Mouse (Mus musculus) liver, embryonic 16.5 days (tissue): ENCODE results near the gene Atg9b. TPM values are rescaled to one million over a fixed set of nuclear protein-coding genes. Genes with fewer than 3 reads are reported as not detected.
A peak's percentile ranks its signal among the peaks of the same experiment; 100 is the strongest.

ENCODE experiments used
- ATAC-seq: fragments of 200-750 bp; cut with Nextera tagmentation; 2 replicates; pipeline ENCODE4 v1.8.0; 2017; ENCODE audit warnings: low read depth, mild to moderate bottlenecking, moderate number of reproducible peaks, moderate library complexity
- H3K27ac ChIP-seq: fragments of 300-500 bp; sonication (generic); 2 replicates; pipeline ENCODE4 v1.5.1; 2014; ENCODE audit warnings: mild to moderate bottlenecking, low read length
- H3K27me3 ChIP-seq: fragments of 300-500 bp; sonication (generic); 2 replicates; pipeline ENCODE4 v1.6.1; 2014; ENCODE audit warnings: low read depth, low read length, mixed read lengths; ENCODE audit not compliant: control insufficient read depth, insufficient read depth
- H3K36me3 ChIP-seq: fragments of 300-500 bp; sonication (generic); 2 replicates; pipeline ENCODE4 v1.6.1; 2014; ENCODE audit warnings: mild to moderate bottlenecking; ENCODE audit not compliant: control insufficient read depth, insufficient read depth
- H3K4me1 ChIP-seq: fragments of 300-500 bp; sonication (generic); 2 replicates; pipeline ENCODE4 v1.6.1; 2014; ENCODE audit warnings: low read depth, low read length, mixed read lengths; ENCODE audit not compliant: control insufficient read depth
- H3K4me2 ChIP-seq: fragments of 300-500 bp; sonication (generic); 2 replicates; pipeline ENCODE4 v1.6.1; 2014; ENCODE audit warnings: low read depth, low read length, mixed read lengths
- H3K4me3 ChIP-seq: fragments of 300-500 bp; sonication (generic); 2 replicates; pipeline ENCODE4 v1.5.1; 2014; ENCODE audit warnings: low read depth, mild to moderate bottlenecking, low read length
- H3K9ac ChIP-seq: fragments of 300-500 bp; sonication (generic); 2 replicates; pipeline ENCODE4 v1.6.1; 2014; ENCODE audit warnings: low read depth, low read length
- H3K9me3 ChIP-seq: fragments of 300-500 bp; sonication (generic); replicated peaks from 2 replicates; pipeline ENCODE4 v1.6.1; 2016; ENCODE audit warnings: low read length; ENCODE audit not compliant: control insufficient read depth
- WGBS: fragments of 180-500 bp; shearing (Covaris S2); extraction: QIAGEN DNeasy Blood & Tissue Kit; methylation state at CpG from one replicate; pipeline ENCODE4 v1.1.7; 2014; ENCODE audit not compliant: insufficient replicate concordance; 5-methylcytosine and 5-hydroxymethylcytosine counted together
- polyA plus RNA-seq: library from polyadenylated mRNA; unstranded; fragments of >200 nt; fragmentation: Nextera tagmentation; extraction: Ambion mirVana; gene quantifications from 2 replicates; pipeline ENCODE4 v1.2.1, GENCODE M21; 2015

Gene Atg9b
- polyA plus RNA-seq, 1 experiment from 2014 or later = 2.9 TPM

DNA sequence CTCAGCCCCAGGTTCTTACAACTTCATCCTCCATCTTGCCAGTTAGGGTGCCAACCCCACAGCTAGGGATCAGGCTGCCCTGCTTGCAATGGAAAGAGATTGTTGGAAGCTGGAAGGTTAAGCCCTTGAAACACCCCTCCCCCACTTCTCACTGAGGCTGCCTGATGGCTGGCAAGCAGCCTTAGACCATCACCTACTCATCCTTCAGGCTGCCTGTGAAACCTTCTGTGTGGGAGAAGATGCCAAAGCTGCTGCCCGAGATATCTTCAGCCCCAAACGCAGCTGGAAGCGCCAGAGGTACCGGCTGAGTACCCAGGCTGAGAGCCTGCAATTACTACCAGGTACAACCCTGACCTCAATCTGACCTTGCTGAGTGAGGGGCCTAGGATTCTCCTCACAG lies 12.4 kb downstream of the Atg9b start:
- Histone ChIP-seq H3K9me3 (no peaks in the 10 kb centered on the region), H3K27me3 (no peaks in the 10 kb centered on the region; the same call in 1 of the 2 replicates), H3K36me3 (no peaks in the 10 kb centered on the region), H3K9ac (no peak overlapping the region), H3K4me3 (no peak overlapping the region), H3K4me1 (peaks cover 17% of the 10 kb centered on the region), H3K4me2 (no peak overlapping the region), H3K27ac (no peak overlapping the region)
- no peak for ATAC-seq
- WGBS = 67% methylated on average over 4 of the region's 4 CpGs

DNA sequence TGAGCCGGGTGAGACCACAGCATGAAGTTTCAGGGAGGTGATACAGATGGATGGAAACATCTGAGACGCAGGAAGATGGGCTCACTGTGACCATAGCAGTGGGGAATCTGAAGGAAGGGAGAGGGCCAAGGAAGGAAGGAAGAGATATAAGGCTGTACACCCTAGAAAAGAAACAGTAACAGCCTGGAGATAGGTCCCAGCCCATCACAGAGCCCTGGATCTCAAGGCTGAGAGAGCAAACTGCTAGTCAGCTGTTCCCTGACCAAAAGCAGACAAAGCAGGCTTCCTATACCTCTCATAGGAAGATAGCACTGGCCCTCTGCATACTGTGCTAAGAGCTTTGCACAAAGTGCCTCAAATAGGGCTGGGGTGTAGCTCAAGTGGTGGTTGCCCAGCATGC lies 13.2 kb downstream of the Atg9b start:
- Histone ChIP-seq H3K9ac (no peak overlapping the region), H3K4me2 (no peak overlapping the region), H3K27ac (no peak overlapping the region), H3K27me3 (no peaks in the 10 kb centered on the region; the same call in 1 of the 2 replicates), H3K4me1 (peaks cover 10% of the 10 kb centered on the region), H3K36me3 (no peaks in the 10 kb centered on the region), H3K4me3 (no peak overlapping the region), H3K9me3 (no peaks in the 10 kb centered on the region)
- no peak for ATAC-seq
- WGBS = 47% methylated on average over 2 of the region's 2 CpGs

DNA sequence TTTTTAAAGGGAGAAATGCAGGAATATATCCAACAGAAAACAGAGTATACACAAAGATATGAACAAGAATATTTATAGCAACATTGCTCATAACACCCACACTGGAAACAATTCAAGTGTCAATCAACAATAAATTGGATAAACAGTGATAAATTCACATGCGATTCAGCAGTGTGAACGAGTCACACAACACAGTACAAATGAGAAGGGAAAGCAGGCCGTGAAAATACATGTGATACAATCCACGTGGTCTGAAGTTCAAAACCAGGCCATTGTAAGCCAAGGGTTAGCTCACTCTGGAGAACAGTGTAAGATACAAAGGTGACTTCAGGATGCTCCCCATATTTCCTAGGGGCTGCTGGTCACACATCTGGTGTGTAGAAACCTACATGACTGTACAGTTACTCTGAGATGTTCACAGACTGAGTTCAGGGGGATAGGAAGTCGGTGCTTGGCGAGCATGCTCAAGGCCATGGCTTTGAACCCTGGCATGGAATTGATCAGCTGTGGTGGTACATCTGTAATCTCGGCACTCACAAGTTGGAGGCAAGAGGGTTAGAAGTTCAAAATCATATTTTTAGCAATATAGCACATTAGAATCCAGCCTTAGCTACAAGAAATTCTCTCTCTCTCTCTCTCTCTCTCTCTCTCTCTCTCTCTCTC lies 17.1 kb downstream of the Atg9b start:
- Histone ChIP-seq H3K27me3 (no peaks in the 10 kb centered on the region), H3K4me1 (no peaks in the 10 kb centered on the region), H3K27ac (no peak overlapping the region), H3K36me3 (no peaks in the 10 kb centered on the region), H3K9me3 (no peaks in the 10 kb centered on the region), H3K9ac (no peak overlapping the region), H3K4me3 (no peak overlapping the region), H3K4me2 (no peak overlapping the region)
- 57% methylated on average over 7 of the region's 7 CpGs for WGBS
- ATAC-seq = no peak

DNA sequence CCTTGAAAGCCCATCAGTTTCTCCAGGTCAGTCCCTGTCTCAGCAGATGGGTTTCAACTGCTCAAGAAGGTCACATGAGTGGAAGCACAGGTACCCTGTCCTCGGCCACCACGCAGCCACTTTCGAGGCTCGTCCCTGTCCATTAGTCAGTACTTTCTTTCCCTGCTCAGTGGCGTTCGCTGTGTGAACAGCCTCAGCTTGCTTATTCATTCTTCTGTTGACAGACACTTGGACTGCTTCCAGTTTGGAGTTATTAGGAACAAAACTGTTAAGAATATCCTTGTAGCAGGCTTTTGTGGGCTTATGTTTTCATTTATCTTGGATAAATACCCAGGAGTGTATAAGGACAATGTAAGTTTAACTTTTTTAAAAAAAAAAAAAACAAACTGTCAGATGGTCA lies 17.7 kb downstream of the Atg9b start:
- Histone ChIP-seq H3K36me3 (no peaks in the 10 kb centered on the region), H3K27ac (no peak overlapping the region), H3K4me1 (no peaks in the 10 kb centered on the region), H3K9ac (no peak overlapping the region), H3K9me3 (no peaks in the 10 kb centered on the region), H3K4me2 (no peak overlapping the region), H3K27me3 (no peaks in the 10 kb centered on the region), H3K4me3 (no peak overlapping the region)
- no peak for ATAC-seq
- 65% methylated on average over 6 of the region's 6 CpGs for WGBS

DNA sequence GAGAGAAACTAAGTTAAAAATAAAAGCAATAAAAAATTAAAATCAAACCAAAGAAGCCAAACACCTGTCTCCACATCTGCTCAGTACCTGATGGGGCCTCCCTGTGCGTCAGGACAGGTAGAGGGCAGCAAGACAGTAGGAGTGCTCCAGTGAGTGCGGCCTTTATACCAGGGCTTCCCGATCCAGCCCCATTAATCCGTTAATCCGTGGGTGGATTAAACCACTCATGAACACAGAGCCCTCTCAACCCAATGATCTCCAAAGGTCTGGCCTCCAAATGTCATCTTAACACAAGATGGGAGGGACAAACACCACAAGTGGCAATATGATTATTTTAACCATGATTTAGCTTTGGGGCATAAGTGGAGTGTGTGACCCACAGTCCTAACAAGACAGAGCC lies 18.1 kb downstream of the Atg9b start:
- no peaks in the 10 kb centered on the region for H3K27me3 ChIP-seq
- H3K9ac ChIP-seq = no peak overlapping the region
- H3K4me1 ChIP-seq = no peaks in the 10 kb centered on the region
- no peaks in the 10 kb centered on the region for H3K36me3 ChIP-seq
- H3K4me2 ChIP-seq = no peak overlapping the region
- H3K4me3 ChIP-seq = no peak overlapping the region
- no peaks in the 10 kb centered on the region for H3K9me3 ChIP-seq
- WGBS = 75% methylated on average over 5 of the region's 5 CpGs
- ATAC-seq = no peak
- no peak overlapping the region for H3K27ac ChIP-seq

DNA sequence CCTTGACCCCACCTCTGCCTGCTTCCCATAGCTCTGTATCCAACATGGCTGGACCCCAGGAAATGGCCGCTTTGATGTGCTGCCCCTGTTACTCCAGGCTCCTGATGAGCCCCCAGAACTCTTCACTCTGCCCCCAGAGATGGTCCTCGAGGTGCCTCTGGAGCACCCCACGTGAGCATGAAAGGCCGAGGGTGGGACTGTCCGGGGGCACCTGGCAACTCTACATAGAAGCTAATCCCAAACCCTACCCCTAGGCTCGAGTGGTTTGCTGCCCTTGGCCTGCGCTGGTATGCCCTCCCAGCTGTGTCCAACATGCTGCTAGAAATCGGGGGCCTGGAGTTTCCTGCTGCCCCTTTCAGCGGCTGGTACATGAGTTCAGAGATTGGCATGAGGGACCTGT lies 22.2 kb downstream of the Atg9b start:
- H3K36me3 ChIP-seq = no peaks in the 10 kb centered on the region
- H3K9me3 ChIP-seq = no peaks in the 10 kb centered on the region
- no peaks in the 10 kb centered on the region for H3K27me3 ChIP-seq
- H3K27ac ChIP-seq = no peak overlapping the region
- 60% methylated on average over 9 of the region's 9 CpGs for WGBS
- no peak overlapping the region for H3K4me2 ChIP-seq
- no peak overlapping the region for H3K4me3 ChIP-seq
- no peak for ATAC-seq
- no peaks in the 10 kb centered on the region for H3K4me1 ChIP-seq
- H3K9ac ChIP-seq = no peak overlapping the region

DNA sequence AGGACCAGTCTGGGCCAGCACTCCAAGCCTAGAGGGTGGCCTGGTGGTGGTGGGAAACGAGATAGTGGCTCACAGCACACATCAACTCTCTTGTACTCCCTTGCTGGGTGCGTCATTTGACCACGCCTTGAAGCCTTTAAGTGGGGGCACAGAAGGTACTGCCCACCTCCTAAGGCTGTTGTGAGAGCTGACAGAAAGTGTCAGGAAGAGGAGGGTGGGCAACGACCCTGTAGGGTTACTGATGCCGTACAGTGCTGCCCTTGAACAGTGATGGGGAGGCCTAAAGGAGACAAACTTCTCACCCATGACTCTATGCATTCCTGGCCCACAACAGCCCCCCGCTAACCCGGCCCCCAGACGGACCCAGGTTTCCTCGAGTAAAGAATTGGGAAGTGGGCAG lies 25.5 kb downstream of the Atg9b start:
- Histone ChIP-seq H3K9me3 (no peaks in the 10 kb centered on the region), H3K4me1 (no peaks in the 10 kb centered on the region), H3K9ac (no peak overlapping the region), H3K27ac (no peak overlapping the region), H3K27me3 (no peaks in the 10 kb centered on the region), H3K4me2 (no peak overlapping the region), H3K4me3 (no peak overlapping the region), H3K36me3 (no peaks in the 10 kb centered on the region)
- no peak for ATAC-seq
- 50% methylated on average over 9 of the region's 9 CpGs for WGBS

DNA sequence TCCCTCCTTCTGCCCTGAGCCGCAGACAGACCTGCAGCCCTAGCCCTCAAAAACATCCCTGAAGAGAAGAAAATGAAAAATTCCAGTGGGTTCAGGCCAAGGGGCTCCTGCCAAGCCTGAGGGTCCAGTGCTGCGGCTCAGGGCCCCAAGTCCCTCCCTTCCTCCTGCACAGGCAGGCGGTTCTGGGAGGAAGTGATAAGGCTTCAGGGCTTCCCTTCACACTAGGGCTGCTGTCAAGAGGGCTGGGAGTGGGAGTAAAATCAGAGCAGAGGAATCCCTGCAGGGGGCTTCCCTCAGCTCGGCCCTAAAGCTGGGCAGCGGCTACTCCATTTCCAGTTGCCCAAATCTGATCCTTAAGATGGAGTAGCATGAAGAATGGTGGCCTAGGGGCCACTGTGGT lies 26.4 kb downstream of the Atg9b start:
- no peak overlapping the region for H3K27ac ChIP-seq
- no peaks in the 10 kb centered on the region for H3K9me3 ChIP-seq
- no peaks in the 10 kb centered on the region for H3K36me3 ChIP-seq
- H3K4me2 ChIP-seq = no peak overlapping the region
- no peak for ATAC-seq
- H3K4me1 ChIP-seq = no peaks in the 10 kb centered on the region
- H3K4me3 ChIP-seq = no peak overlapping the region
- H3K27me3 ChIP-seq = no peaks in the 10 kb centered on the region
- no peak overlapping the region for H3K9ac ChIP-seq
- WGBS = 11% methylated on average over 5 of the region's 5 CpGs

DNA sequence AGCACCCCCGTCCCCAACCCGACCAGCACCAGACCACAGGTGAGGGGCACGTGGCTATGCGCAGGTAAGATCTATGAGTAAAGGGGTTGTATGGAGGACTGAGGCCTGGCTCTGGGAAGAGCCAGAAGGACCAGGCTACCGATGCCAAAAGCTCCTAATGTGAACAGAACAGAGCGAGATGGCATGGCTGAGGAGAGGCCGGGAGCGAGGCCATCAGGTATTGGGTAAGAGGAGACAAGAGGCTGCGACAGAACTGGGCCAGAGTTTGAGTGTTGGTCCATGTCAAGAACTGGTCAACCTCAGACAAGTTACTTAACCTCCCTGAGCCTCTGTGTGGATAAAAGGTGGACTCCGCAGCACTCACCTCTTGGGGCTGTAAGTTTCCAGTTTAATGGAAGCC lies 27.0 kb downstream of the Atg9b start:
- no peaks in the 10 kb centered on the region for H3K4me1 ChIP-seq
- no peak for ATAC-seq
- peak overlapping the region; percentile 9; the same call in 1 of the 2 replicates for H3K4me3 ChIP-seq
- no peaks in the 10 kb centered on the region for H3K36me3 ChIP-seq
- no peaks in the 10 kb centered on the region for H3K9me3 ChIP-seq
- H3K4me2 ChIP-seq = no peak overlapping the region
- WGBS = 57% methylated on average over 10 of the region's 10 CpGs
- no peak overlapping the region for H3K9ac ChIP-seq
- no peaks in the 10 kb centered on the region for H3K27me3 ChIP-seq
- H3K27ac ChIP-seq = no peak overlapping the region; the same call in 1 of the 2 replicates
